8 mouse cellular contexts compared by ENCODE assay signal in genomic region chr1:156217393-156217792, GRCm38 (mm10). TPM values are rescaled to one million over a fixed set of nuclear protein-coding genes. Genes with fewer than 3 reads are reported as not detected.
DNase-seq lines count a peak whose midpoint lies in the region; ATAC-seq and TF ChIP-seq lines count a peak whose summit lies in the region.

No protein-coding gene starts in this region.

- H3K9me3 ChIP-seq in liver, embryonic 15.5 days (replicated peaks): no peaks in the 10 kb centered on the region

- no peak overlapping the region for H3K27ac ChIP-seq in heart, adult 2 months
- peak overlapping the region; percentile 86 for H3K27ac ChIP-seq in liver, embryonic 15.5 days (replicated peaks)

- H3K9ac ChIP-seq in heart, adult 2 months (ENCODE audit: low read depth, low read length): no peak overlapping the region
- H3K9ac ChIP-seq in liver, embryonic 15.5 days: peak overlapping the region; percentile 41; the same call in 1 of the 2 replicates

- intact Hi-C loops in heart, adult 2 months (cut with DNase I): no loop called here

- 41% methylated on average over 3 of the region's 3 CpGs for WGBS in heart, adult 2 months
- 14% methylated on average over 3 of the region's 3 CpGs for WGBS in liver, embryonic 15.5 days (ENCODE audit: insufficient replicate concordance)

- H3K79me2 ChIP-seq in heart, adult 2 months (replicated peaks; ENCODE audit: control insufficient read depth, insufficient read depth, low read length): no peaks in the 10 kb centered on the region

- no peak overlapping the region for H3K4me3 ChIP-seq in heart, adult 2 months
- peak overlapping the region; percentile 3; the same call in 1 of the 2 replicates for H3K4me3 ChIP-seq in liver, embryonic 15.5 days (replicated peaks)

- no peaks in the 10 kb centered on the region for H3K36me3 ChIP-seq in heart, adult 2 months (ENCODE audit: control insufficient read depth, insufficient read depth, low read length)
- H3K36me3 ChIP-seq in liver, embryonic 15.5 days (replicated peaks): no peaks in the 10 kb centered on the region

- H3K27me3 ChIP-seq in heart, adult 2 months (ENCODE audit: control insufficient read depth, insufficient read depth, low read length): no peaks in the 10 kb centered on the region
- H3K27me3 ChIP-seq in liver, embryonic 15.5 days: no peaks in the 10 kb centered on the region

- peak; percentile 50 for DNase-seq in gastrocnemius, adult 18-20 months (ENCODE audit: low spot score)
- DNase-seq in gastrocnemius, postnatal 10 days: no peak
- peak; percentile 62 for DNase-seq in MEL-GATA-1-ER (ENCODE audit: extremely low read depth, low read depth)
- DNase-seq in heart, adult 2 months: peak; percentile 38 to 56
- DNase-seq in thymus, postnatal 25 days: peak; percentile 44
- no peak for DNase-seq in frontal cortex, postnatal 14 days (ENCODE audit: low spot score in 2 of 2)
- no peak for DNase-seq in cerebellum, adult 9-10 months

- no peak for TF ChIP-seq POLR2A in heart, adult 2 months (IDR thresholded peaks at IDR 0.05; ENCODE audit: insufficient read depth, low read depth, low read length)

- TF ChIP-seq CTCF in heart, adult 2 months (IDR thresholded peaks at IDR 0.05): no peak

- ATAC-seq in liver, embryonic 15.5 days (ENCODE audit: insufficient read depth): peak; percentile 87

- TF ChIP-seq EP300 in heart, adult 2 months (IDR thresholded peaks at IDR 0.05; ENCODE audit: insufficient read depth, low read depth, low read length): no peak

- peak overlapping the region; percentile 62 for H3K4me2 ChIP-seq in liver, embryonic 15.5 days

- peaks cover 10% of the 10 kb centered on the region for H3K4me1 ChIP-seq in heart, adult 2 months (ENCODE audit: control insufficient read depth, insufficient read depth, low read length)
- peaks cover 79% of the 10 kb centered on the region for H3K4me1 ChIP-seq in liver, embryonic 15.5 days (replicated peaks)

RNA-seq across cellular contexts. Expression of gene Fam163a, which starts 12.6 kb away (rescaled TPM):
- not detected for total RNA-seq in gastrocnemius, adult 18-20 months (2021)
- total RNA-seq in gastrocnemius, postnatal 10 days (2021): under 1 TPM; 0.05 to 0.07 TPM
- total RNA-seq in heart, adult 2 months (2021): not detected
- 0.09 and 0.23 TPM in 2 replicates for polyA plus RNA-seq in heart, adult 2 months (2012; rRNA removed)
- polyA plus RNA-seq in liver, embryonic 15.5 days (2015; fragmentation: Nextera tagmentation; extraction: Ambion mirVana): 0.12 TPM in 1 of 2 replicates, not detected in the other

Comparison
In these comparisons a context has a peak if more than half of its experiments do, and no peak if none do; other contexts are left out.
1. DNase-seq: peak in gastrocnemius, adult 18-20 months (single experiment), MEL-GATA-1-ER (single experiment), heart, adult 2 months (2 of 2) and thymus, postnatal 25 days (single experiment); none in gastrocnemius, postnatal 10 days (single experiment), frontal cortex, postnatal 14 days (0 of 2) and cerebellum, adult 9-10 months (single experiment).